11 mouse cellular contexts compared by ENCODE assay signal in the genomic region with DNA sequence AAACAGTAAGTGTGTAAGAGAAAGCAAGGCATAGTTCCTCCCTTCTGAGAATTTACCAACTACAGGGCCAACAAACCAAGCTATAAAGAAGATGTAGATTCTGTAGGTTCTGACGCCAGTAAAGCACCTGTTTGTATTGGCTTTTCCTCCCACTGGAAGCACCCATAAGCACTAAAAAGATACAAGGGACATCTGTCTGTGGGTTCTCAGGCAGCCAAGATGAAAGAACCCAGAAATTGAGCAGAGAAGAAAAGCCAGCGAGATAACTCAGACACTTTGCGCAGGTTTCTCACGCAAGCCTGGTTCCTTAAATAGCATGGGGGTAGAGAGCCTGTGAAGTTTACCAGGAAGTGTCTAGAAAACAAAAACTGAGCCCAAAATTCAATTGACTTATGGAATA.
"Had no signal": no experiment of that assay in that cellular context is flagged by ENCODE, and none has a peak within 500 bp of the region (broad histone marks: within the 10 kb centered on the region; RNA-seq: fewer than 3 reads in every experiment).

No protein-coding gene starts in this region.

- DNase-seq: kidney, adult 11 months; kidney, adult 8-10 months; kidney, postnatal 10 days; kidney, postnatal 36 days; left cerebral cortex, postnatal 4 days; liver, postnatal 0 days; lung, postnatal 10 days; lung, postnatal 36 days; retina, postnatal 1 day; thymus, adult 18-20 months; thymus, postnatal 36 days had no signal
